Mouse (Mus musculus): ENCODE results near the gene Afap1l2. TPM values are rescaled to one million over a fixed set of nuclear protein-coding genes. Genes with fewer than 3 reads are reported as not detected.

Gene Afap1l2
- polyA plus RNA-seq, 1 experiment = 9.2 TPM

GRCm38 (mm10) chr19:57047671-57048320 lies 39.8 kb upstream of the Afap1l2 start:
- peaks cover 1% of the 10 kb centered on the region; the same call in 1 of the 2 replicates for H3K36me3 ChIP-seq (ENCODE audit: control insufficient read depth, insufficient read depth, low read length)
- 38% methylated on average over 9 of the region's 9 CpGs for WGBS
- peak overlapping the region; percentile 27; the same call in 1 of the 2 replicates for H3K27ac ChIP-seq (ENCODE audit: insufficient read depth, low read depth, low read length)
- peaks cover 4% of the 10 kb centered on the region; the same call in 1 of the 2 replicates for H3K4me1 ChIP-seq (ENCODE audit: control insufficient read depth, insufficient read depth, low read length)
- DNase-seq = peak; percentile 74
- no peak overlapping the region for H3K4me3 ChIP-seq (ENCODE audit: insufficient read depth, low read depth, low read length)
- TF ChIP-seq POLR2A (IDR thresholded peaks at IDR 0.05; ENCODE audit: low read depth, low read length) = no peak
- no peak for TF ChIP-seq CTCF (conservative IDR thresholded peaks at IDR 0.05; ENCODE audit: insufficient read depth, insufficient read length, low read depth, low read length)
- H3K27me3 ChIP-seq (replicated peaks; ENCODE audit: control insufficient read depth, insufficient read depth, low read length) = no peaks in the 10 kb centered on the region

DNA sequence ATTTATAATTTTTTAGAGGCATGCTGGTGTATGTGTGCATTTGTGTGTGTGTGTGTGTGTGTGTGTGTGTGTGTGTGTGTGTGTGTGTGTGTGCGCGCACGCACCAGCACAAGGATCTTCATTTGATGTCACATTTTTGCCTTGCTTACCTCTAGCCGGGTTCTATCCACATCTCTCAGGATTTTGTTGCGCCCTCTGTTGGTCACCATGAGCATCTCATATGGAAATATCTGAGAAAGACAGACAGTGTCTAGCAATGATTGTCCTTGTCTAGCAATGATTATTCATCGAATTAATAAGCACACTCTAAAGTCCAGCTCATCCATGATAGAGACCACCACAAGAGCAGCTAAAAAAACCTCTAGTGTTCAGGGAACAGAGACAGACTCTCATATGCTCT lies 31.2 kb upstream of the Afap1l2 start:
- TF ChIP-seq CTCF (conservative IDR thresholded peaks at IDR 0.05; ENCODE audit: insufficient read depth, insufficient read length, low read depth, low read length) (0 out of 2 replicates have a peak, but pooled peaks have one; percentile 29), POLR2A (IDR thresholded peaks at IDR 0.05; ENCODE audit: low read depth, low read length) (no peak)
- no peak overlapping the region for H3K27ac ChIP-seq (ENCODE audit: insufficient read depth, low read depth, low read length)
- DNase-seq = peak; percentile 33
- no peaks in the 10 kb centered on the region for H3K4me1 ChIP-seq (ENCODE audit: control insufficient read depth, insufficient read depth, low read length)
- H3K4me3 ChIP-seq (ENCODE audit: insufficient read depth, low read depth, low read length) = no peak overlapping the region
- WGBS = 60% methylated on average over 6 of the region's 6 CpGs
- no peaks in the 10 kb centered on the region for H3K27me3 ChIP-seq (replicated peaks; ENCODE audit: control insufficient read depth, insufficient read depth, low read length)
- H3K36me3 ChIP-seq (ENCODE audit: control insufficient read depth, insufficient read depth, low read length) = no peaks in the 10 kb centered on the region; the same call in none of the 2 replicates

- H3K27me3 ChIP-seq (replicated peaks; ENCODE audit: control insufficient read depth, insufficient read depth, low read length) = no peaks in the 10 kb centered on the region
- H3K4me3 ChIP-seq (ENCODE audit: insufficient read depth, low read depth, low read length) = no peak overlapping the region
- no peak for DNase-seq
- no peaks in the 10 kb centered on the region for H3K4me1 ChIP-seq (ENCODE audit: control insufficient read depth, insufficient read depth, low read length)
- TF ChIP-seq POLR2A (IDR thresholded peaks at IDR 0.05; ENCODE audit: low read depth, low read length) = no peak
- TF ChIP-seq CTCF (conservative IDR thresholded peaks at IDR 0.05; ENCODE audit: insufficient read depth, insufficient read length, low read depth, low read length) = no peak
- no peak overlapping the region for H3K27ac ChIP-seq (ENCODE audit: insufficient read depth, low read depth, low read length)
- no peaks in the 10 kb centered on the region; the same call in none of the 2 replicates for H3K36me3 ChIP-seq (ENCODE audit: control insufficient read depth, insufficient read depth, low read length)
- 75% methylated on average over 15 of the region's 15 CpGs for WGBS
Measured at GRCm38 (mm10) chr19:57036860-57037259, 28.8 kb upstream of the Afap1l2 start.

DNA sequence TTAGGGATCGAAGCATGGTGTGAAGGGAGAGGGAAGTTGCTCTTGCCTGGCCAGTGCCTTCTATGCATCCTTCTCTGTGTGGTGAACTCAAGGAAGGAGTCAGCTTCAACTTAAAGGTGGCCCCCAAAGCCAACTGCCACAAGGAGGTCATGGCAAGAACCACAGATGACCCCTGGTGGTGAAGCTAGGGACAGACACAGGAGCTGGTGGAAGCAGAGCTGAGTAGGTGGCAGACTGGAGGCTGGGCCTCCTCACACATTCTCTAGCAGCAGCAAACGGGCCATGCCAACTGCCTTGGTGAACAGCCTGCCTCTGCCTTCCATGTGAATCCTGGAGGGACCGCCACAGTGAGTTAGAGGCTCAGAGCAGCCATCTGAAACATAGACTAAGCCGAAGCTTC lies 23.6 kb upstream of the Afap1l2 start:
- Histone ChIP-seq H3K27me3 (replicated peaks; ENCODE audit: control insufficient read depth, insufficient read depth, low read length) (no peaks in the 10 kb centered on the region), H3K4me1 (ENCODE audit: control insufficient read depth, insufficient read depth, low read length) (no peaks in the 10 kb centered on the region), H3K27ac (ENCODE audit: insufficient read depth, low read depth, low read length) (no peak overlapping the region), H3K36me3 (ENCODE audit: control insufficient read depth, insufficient read depth, low read length) (no peaks in the 10 kb centered on the region), H3K4me3 (ENCODE audit: insufficient read depth, low read depth, low read length) (no peak overlapping the region)
- DNase-seq = peak; percentile 79
- 60% methylated on average over 4 of the region's 4 CpGs for WGBS
- TF ChIP-seq CTCF (conservative IDR thresholded peaks at IDR 0.05; ENCODE audit: insufficient read depth, insufficient read length, low read depth, low read length) = peak; percentile 75
- TF ChIP-seq POLR2A (IDR thresholded peaks at IDR 0.05; ENCODE audit: low read depth, low read length) = no peak

GRCm38 (mm10) chr19:57029461-57029860 lies 21.4 kb upstream of the Afap1l2 start:
- no peaks in the 10 kb centered on the region for H3K4me1 ChIP-seq (ENCODE audit: control insufficient read depth, insufficient read depth, low read length)
- WGBS = 96% methylated on average over 6 of the region's 6 CpGs
- no peak for TF ChIP-seq POLR2A (IDR thresholded peaks at IDR 0.05; ENCODE audit: low read depth, low read length)
- TF ChIP-seq CTCF (conservative IDR thresholded peaks at IDR 0.05; ENCODE audit: insufficient read depth, insufficient read length, low read depth, low read length) = no peak
- no peak for DNase-seq
- no peak overlapping the region for H3K4me3 ChIP-seq (ENCODE audit: insufficient read depth, low read depth, low read length)
- no peaks in the 10 kb centered on the region for H3K27me3 ChIP-seq (replicated peaks; ENCODE audit: control insufficient read depth, insufficient read depth, low read length)
- H3K36me3 ChIP-seq (ENCODE audit: control insufficient read depth, insufficient read depth, low read length) = no peaks in the 10 kb centered on the region
- H3K27ac ChIP-seq (ENCODE audit: insufficient read depth, low read depth, low read length) = no peak overlapping the region

- 61% methylated on average over 8 of the region's 8 CpGs for WGBS
- Histone ChIP-seq H3K4me3 (ENCODE audit: insufficient read depth, low read depth, low read length) (no peak overlapping the region), H3K4me1 (ENCODE audit: control insufficient read depth, insufficient read depth, low read length) (no peaks in the 10 kb centered on the region), H3K36me3 (ENCODE audit: control insufficient read depth, insufficient read depth, low read length) (no peaks in the 10 kb centered on the region), H3K27me3 (replicated peaks; ENCODE audit: control insufficient read depth, insufficient read depth, low read length) (no peaks in the 10 kb centered on the region), H3K27ac (ENCODE audit: insufficient read depth, low read depth, low read length) (peak overlapping the region; percentile 37; the same call in 1 of the 2 replicates)
- DNase-seq = peak; percentile 69
- TF ChIP-seq CTCF (conservative IDR thresholded peaks at IDR 0.05; ENCODE audit: insufficient read depth, insufficient read length, low read depth, low read length) (no peak), POLR2A (IDR thresholded peaks at IDR 0.05; ENCODE audit: low read depth, low read length) (no peak)
Measured at GRCm38 (mm10) chr19:57028327-57029179, 20.5 kb upstream of the Afap1l2 start.

- Histone ChIP-seq H3K36me3 (ENCODE audit: control insufficient read depth, insufficient read depth, low read length) (no peaks in the 10 kb centered on the region), H3K27me3 (replicated peaks; ENCODE audit: control insufficient read depth, insufficient read depth, low read length) (no peaks in the 10 kb centered on the region), H3K27ac (ENCODE audit: insufficient read depth, low read depth, low read length) (no peak overlapping the region), H3K4me3 (ENCODE audit: insufficient read depth, low read depth, low read length) (no peak overlapping the region), H3K4me1 (ENCODE audit: control insufficient read depth, insufficient read depth, low read length) (no peaks in the 10 kb centered on the region)
- TF ChIP-seq POLR2A (IDR thresholded peaks at IDR 0.05; ENCODE audit: low read depth, low read length) (no peak), CTCF (conservative IDR thresholded peaks at IDR 0.05; ENCODE audit: insufficient read depth, insufficient read length, low read depth, low read length) (no peak)
- no peak for DNase-seq
- WGBS = 73% methylated on average over 4 of the region's 4 CpGs
Measured at GRCm38 (mm10) chr19:57026501-57026900, 18.5 kb upstream of the Afap1l2 start.
